Mouse (Mus musculus) forebrain, embryonic 15.5 days (tissue): ENCODE results near the gene Zfp638. TPM values are rescaled to one million over a fixed set of nuclear protein-coding genes. Genes with fewer than 3 reads are reported as not detected.
"Not testable (repeated sequence)": the region's sequence is repeated elsewhere in the genome, so short reads cannot be mapped to it uniquely, and the experiment has no call there.

ENCODE experiments used
- ATAC-seq: fragments of 200-750 bp; cut with Nextera tagmentation; replicated peaks from 2 replicates; pipeline ENCODE4 v1.8.0; 2017; ENCODE audit warnings: mild to moderate bottlenecking, moderate TSS enrichment, moderate library complexity
- H3K27ac ChIP-seq: fragments of 300-500 bp; sonication (generic); replicated peaks from 2 replicates; pipeline ENCODE4 v1.5.1; 2015; ENCODE audit warnings: mild to moderate bottlenecking, inconsistent platforms
- H3K27me3 ChIP-seq: fragments of 300-500 bp; sonication (generic); 2 replicates; pipeline ENCODE4 v1.6.1; 2015; ENCODE audit warnings: inconsistent platforms
- H3K36me3 ChIP-seq: fragments of 300-500 bp; sonication (generic); 2 replicates; pipeline ENCODE4 v1.6.1; 2015; ENCODE audit warnings: mild to moderate bottlenecking, inconsistent platforms
- H3K4me1 ChIP-seq: fragments of 300-500 bp; sonication (generic); 2 replicates; pipeline ENCODE4 v1.6.1; 2015; ENCODE audit warnings: inconsistent platforms
- H3K4me2 ChIP-seq: fragments of 300-500 bp; sonication (generic); replicated peaks from 2 replicates; pipeline ENCODE4 v1.6.1; 2015; ENCODE audit warnings: mild to moderate bottlenecking, inconsistent platforms
- H3K4me3 ChIP-seq: fragments of 300-500 bp; sonication (generic); 2 replicates; pipeline ENCODE4 v1.5.1; 2015; ENCODE audit warnings: mild to moderate bottlenecking, inconsistent platforms
- H3K9ac ChIP-seq: fragments of 300-500 bp; sonication (generic); replicated peaks from 2 replicates; pipeline ENCODE4 v1.6.1; 2015; ENCODE audit warnings: mild to moderate bottlenecking, inconsistent platforms
- H3K9me3 ChIP-seq: fragments of 300-500 bp; sonication (generic); 2 replicates; pipeline ENCODE4 v1.6.1; 2016; ENCODE audit warnings: inconsistent platforms
- WGBS: fragments of 180-500 bp; shearing (Covaris S2); methylation state at CpG from one replicate; pipeline ENCODE4 v1.1.7; 2015; ENCODE audit warnings: mixed read lengths; 5-methylcytosine and 5-hydroxymethylcytosine counted together
- polyA plus RNA-seq: library from polyadenylated mRNA; unstranded; fragments of >200 nt; fragmentation: Nextera tagmentation; extraction: Ambion mirVana; gene quantifications from 2 replicates; pipeline ENCODE4 v1.2.1, GENCODE M21; 2015

Zfp638 gene
- 88.5 and 90.8 TPM in 2 replicates for polyA plus RNA-seq

DNA sequence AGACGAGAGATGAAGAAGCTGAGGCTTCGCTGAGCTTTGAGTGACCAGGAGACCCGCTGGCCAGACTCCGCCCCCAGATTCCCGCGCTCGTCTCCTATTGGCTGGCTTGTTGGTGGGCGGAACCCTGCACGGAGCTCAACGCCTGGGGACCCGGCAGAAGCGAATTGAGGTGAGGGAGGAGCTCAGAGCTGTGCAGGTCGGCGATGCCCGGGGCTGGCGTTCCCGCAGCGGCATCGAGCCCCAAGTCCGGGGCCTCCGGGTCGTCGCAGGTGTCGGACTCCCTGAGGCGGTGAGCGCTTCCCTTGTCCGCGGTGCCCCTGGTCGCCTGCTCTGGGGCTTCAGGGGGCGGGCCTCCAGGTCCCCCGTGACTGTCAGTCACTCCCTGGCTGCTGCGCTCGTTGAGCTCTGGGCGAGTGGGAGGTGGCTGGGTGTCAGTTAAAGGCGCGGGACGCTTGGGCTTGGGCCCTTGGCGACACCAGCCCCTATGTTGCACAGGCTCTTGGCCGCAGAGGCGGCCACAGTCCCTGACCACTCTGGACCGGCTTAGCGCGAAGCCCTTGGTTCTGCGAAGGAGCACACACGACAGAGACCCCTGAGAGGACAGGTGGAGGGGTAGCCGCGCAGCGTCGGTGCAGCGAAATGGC is at the start of gene Zfp638:
Gene Zfp638, plus strand, starts transcription at position 156 of the 644 bp plus-strand sequence.
- H3K27me3 ChIP-seq = no peaks in the 10 kb centered on the region
- ATAC-seq = peak; percentile 97
- H3K4me2 ChIP-seq = peak within 1 kb of the TSS; percentile 96
- H3K36me3 ChIP-seq = no peaks in the 10 kb centered on the region
- peaks cover 13% of the 10 kb centered on the region for H3K4me1 ChIP-seq
- H3K4me3 ChIP-seq = peak within 1 kb of the TSS; percentile 77
- no peaks in the 10 kb centered on the region for H3K9me3 ChIP-seq
- under 1% methylated on average over 49 of the region's 50 CpGs for WGBS
- peak within 1 kb of the TSS; percentile 36 for H3K27ac ChIP-seq
- peak within 1 kb of the TSS; percentile 53 for H3K9ac ChIP-seq

DNA sequence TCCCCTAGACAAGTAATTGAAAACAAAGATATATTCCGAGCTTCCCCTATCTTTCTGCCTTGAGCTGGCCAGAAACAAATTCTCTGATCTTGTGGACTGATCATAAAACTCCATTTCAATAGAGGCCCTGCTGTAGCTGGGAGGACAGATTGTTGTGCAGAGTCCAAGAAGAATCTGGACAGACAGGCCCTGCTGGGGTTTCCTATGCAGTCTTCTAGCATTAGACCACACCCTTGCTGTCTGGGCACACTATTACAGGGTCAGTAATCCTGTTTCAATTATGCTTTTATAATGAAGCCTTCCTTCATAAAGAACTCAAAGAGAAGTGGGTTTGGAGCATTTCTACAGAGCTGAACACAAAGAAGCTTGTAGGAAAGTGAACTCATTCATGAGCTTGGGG is 47.9 kb upstream of the Zfp638 start:
- Histone ChIP-seq H3K4me3 (no peak overlapping the region), H3K27ac (no peak overlapping the region), H3K4me2 (no peak overlapping the region), H3K9ac (no peak overlapping the region), H3K27me3 (no peaks in the 10 kb centered on the region), H3K4me1 (peaks cover 27% of the 10 kb centered on the region), H3K9me3 (no peaks in the 10 kb centered on the region), H3K36me3 (peaks cover 18% of the 10 kb centered on the region)
- 43% methylated on average over 1 of the region's 1 CpGs for WGBS
- ATAC-seq = no peak

DNA sequence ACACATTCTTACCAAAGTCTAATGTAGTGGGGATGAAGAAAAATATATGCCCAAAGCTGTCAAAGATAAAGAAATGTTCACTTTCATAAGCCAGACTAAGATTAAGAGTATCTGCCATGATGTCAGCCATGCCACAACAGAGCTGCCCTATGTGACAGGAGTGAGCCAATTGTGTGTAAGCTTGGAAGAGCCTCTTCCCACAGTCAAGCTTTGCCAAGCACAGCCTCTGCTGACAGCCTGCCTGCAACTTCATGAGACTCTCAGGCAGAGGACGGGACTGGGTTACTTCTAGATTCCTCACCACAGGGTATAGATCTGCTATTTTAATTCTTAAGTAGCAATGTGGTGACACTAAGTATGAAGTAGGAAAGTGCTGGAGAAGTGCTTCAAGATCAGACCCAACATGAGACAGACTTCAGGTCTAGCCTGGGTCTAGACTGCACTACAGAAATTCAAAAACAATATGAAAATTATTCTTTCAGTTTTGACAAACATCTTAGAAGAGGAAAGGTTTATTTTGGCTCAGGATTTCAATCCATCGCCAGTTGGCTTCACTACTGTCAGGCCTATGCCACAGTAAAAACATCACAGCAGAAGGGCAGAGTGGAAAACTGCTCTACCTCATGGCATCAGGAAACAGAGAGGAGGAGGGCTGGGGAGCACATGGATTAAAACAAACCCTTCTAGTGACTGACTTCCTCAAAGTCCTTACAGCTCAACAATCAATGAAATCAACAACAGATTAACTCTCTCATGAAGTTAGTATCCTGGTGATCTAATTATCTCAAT is 46.0 kb upstream of the Zfp638 start:
- H3K9ac ChIP-seq = no peak overlapping the region
- 67% methylated on average over 2 of the region's 2 CpGs for WGBS
- H3K27me3 ChIP-seq = no peaks in the 10 kb centered on the region
- H3K27ac ChIP-seq = peak overlapping the region; percentile 55
- peaks cover 27% of the 10 kb centered on the region for H3K4me1 ChIP-seq
- H3K36me3 ChIP-seq = 0 out of 2 replicates have a peak, but pooled peaks cover 10% of the 10 kb centered on the region
- no peak; the same call in 1 of the 2 replicates for ATAC-seq
- H3K4me3 ChIP-seq = no peak overlapping the region
- H3K9me3 ChIP-seq = no peaks in the 10 kb centered on the region
- H3K4me2 ChIP-seq = no peak overlapping the region

GRCm38 (mm10) chr6:83821856-83822255 is 45.1 kb upstream of the Zfp638 start:
- H3K36me3 ChIP-seq = 0 out of 2 replicates have a peak, but pooled peaks cover 6% of the 10 kb centered on the region
- no peaks in the 10 kb centered on the region for H3K9me3 ChIP-seq
- H3K9ac ChIP-seq = no peak overlapping the region
- H3K4me3 ChIP-seq = no peak overlapping the region
- peaks cover 27% of the 10 kb centered on the region for H3K4me1 ChIP-seq
- ATAC-seq = no peak
- 14% methylated on average over 2 of the region's 2 CpGs for WGBS
- H3K27ac ChIP-seq = peak overlapping the region; percentile 55
- no peaks in the 10 kb centered on the region for H3K27me3 ChIP-seq
- no peak overlapping the region for H3K4me2 ChIP-seq

- Histone ChIP-seq H3K9ac (peak overlapping the region; percentile 84), H3K9me3 (no peaks in the 10 kb centered on the region), H3K4me2 (peak overlapping the region; percentile 70), H3K4me1 (peaks cover 24% of the 10 kb centered on the region), H3K36me3 (peaks cover 3% of the 10 kb centered on the region; the same call in 1 of the 2 replicates), H3K27ac (peak overlapping the region; percentile 88), H3K27me3 (no peaks in the 10 kb centered on the region), H3K4me3 (peak overlapping the region; percentile 72)
- peak; percentile 87 for ATAC-seq
- WGBS = under 1% methylated on average over 35 of the region's 35 CpGs
These were observed 35.8 kb upstream of the Zfp638 start for GRCm38 (mm10) chr6:83830941-83831605.

DNA sequence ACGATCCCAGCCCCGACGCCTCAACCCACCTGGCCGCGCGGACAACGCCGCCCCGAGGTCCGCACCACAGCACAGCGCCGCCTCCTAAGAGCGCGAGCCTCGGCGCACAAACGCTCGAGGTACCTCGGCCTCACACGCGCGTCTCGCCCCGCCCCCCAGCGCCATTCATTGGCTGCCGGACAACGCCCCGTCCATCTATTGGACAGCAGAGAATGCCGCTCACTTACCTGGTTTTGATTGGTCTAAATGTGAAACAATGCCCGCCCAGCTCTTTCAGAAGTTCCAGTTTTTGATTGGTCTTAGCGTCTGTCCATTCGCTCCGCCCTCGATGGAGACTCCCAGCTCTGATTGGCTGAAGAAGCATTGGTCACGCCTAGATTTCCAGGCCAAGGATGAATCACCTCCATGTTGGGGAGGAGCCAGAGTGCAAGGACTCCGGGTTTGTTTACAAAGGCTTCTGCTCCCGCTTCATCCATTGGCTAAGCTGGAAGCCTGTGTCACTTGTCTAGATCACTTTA is 35.2 kb upstream of the Zfp638 start, which contains the start of gene Paip2b:
Gene Paip2b, minus strand, starts transcription at position 136 of the 518 bp plus-strand sequence.
- Histone ChIP-seq H3K9ac (peak within 1 kb of the TSS; percentile 84), H3K36me3 (peaks cover 3% of the 10 kb centered on the region; the same call in 1 of the 2 replicates), H3K4me3 (peak within 1 kb of the TSS; percentile 72), H3K27ac (peak within 1 kb of the TSS; percentile 88), H3K4me1 (peaks cover 24% of the 10 kb centered on the region), H3K9me3 (no peaks in the 10 kb centered on the region), H3K4me2 (peak within 1 kb of the TSS; percentile 70), H3K27me3 (no peaks in the 10 kb centered on the region)
- ATAC-seq = peak; percentile 98
- under 1% methylated on average over 37 of the region's 37 CpGs for WGBS

DNA sequence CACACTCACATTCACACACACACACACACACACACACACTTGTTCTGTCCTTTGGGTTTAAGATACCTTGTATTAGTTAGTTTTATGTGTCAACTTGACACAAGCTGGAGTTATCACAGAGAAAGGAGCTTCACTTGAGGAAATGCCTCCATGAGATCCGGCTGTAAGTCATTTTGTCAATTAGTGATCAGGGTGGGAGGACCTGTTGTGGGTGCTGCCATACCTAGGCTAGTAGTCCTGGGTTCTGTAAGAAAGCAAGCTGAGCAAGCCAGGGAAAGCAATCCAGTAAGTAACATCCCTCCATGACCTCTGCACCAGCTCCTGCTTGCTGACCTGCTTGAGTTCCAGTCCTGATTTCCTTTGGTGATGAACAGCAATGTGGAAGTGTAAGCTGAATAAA is 34.5 kb upstream of the Zfp638 start:
- 59% methylated on average over 1 of the region's 1 CpGs for WGBS
- ATAC-seq = not testable (repeated sequence)
- peak overlapping the region; percentile 50 for H3K4me2 ChIP-seq

DNA sequence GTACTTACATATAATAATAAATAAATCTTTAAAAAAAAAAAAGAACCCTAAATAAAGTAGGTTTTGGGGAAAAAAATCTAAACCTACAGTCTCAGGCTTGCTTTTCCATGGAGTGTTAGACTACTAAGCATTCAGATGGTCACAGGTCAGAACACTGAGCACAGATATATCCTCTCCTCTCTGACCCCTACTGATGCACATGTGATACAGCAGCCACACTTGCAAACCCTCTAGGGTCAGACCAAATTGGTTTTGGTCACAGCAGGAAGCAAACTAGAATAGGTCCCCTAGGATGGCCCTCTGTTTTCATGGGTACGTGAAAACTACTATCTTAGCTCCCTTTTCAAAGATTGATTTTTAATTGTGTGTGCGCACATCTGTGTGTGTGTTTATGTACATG is 30.1 kb upstream of the Zfp638 start:
- H3K9ac ChIP-seq = no peak overlapping the region
- H3K4me3 ChIP-seq = no peak overlapping the region
- H3K27ac ChIP-seq = no peak overlapping the region
- H3K27me3 ChIP-seq = no peaks in the 10 kb centered on the region
- no peak for ATAC-seq
- no peaks in the 10 kb centered on the region for H3K36me3 ChIP-seq
- no peaks in the 10 kb centered on the region for H3K9me3 ChIP-seq
- WGBS = 81% methylated on average over 2 of the region's 2 CpGs
- peaks cover 4% of the 10 kb centered on the region; the same call in 1 of the 2 replicates for H3K4me1 ChIP-seq
- no peak overlapping the region for H3K4me2 ChIP-seq

More for the DNA sequence above, 34.5 kb upstream of the Zfp638 start:
- H3K9ac ChIP-seq, H3K36me3 ChIP-seq, H3K9me3 ChIP-seq, H3K27me3 ChIP-seq: not testable (repeated sequence)
- 0 out of 2 replicates have a peak overlapping the region, but pooled peaks have one; percentile 67 for H3K27ac ChIP-seq
- peak overlapping the region; percentile 72; the same call in 1 of the 2 replicates for H3K4me3 ChIP-seq
- H3K4me1 ChIP-seq = peaks cover 24% of the 10 kb centered on the region

GRCm38 (mm10) chr6:83838046-83838445 is 28.9 kb upstream of the Zfp638 start:
- Histone ChIP-seq H3K9me3 (no peaks in the 10 kb centered on the region), H3K4me3 (no peak overlapping the region), H3K4me1 (no peaks in the 10 kb centered on the region), H3K9ac (no peak overlapping the region), H3K36me3 (no peaks in the 10 kb centered on the region), H3K27ac (no peak overlapping the region), H3K4me2 (no peak overlapping the region), H3K27me3 (no peaks in the 10 kb centered on the region)
- no peak for ATAC-seq
- WGBS = 92% methylated on average over 2 of the region's 2 CpGs

DNA sequence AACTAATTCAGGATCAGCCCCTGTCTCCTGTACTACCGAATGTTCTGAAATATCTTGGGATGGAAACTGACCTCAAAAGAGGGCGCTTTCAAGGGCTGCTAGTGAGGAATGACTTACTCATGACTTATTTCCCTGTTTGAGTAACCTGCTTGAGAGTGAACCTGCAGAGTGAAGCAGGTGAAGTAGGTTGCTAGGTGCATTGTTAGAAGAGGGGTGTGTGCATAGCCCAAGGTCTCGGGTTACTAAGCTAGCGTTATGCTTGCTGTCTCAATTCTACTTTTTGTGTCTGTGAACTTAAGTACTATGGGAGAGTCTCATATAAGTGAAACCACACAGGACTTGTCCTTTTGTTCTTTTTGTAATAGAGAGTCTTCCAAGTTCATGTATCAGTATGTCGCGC is 26.8 kb upstream of the Zfp638 start:
- Histone ChIP-seq H3K9ac (no peak overlapping the region), H3K27me3 (no peaks in the 10 kb centered on the region), H3K4me1 (no peaks in the 10 kb centered on the region), H3K4me2 (no peak overlapping the region), H3K36me3 (no peaks in the 10 kb centered on the region), H3K9me3 (no peaks in the 10 kb centered on the region), H3K4me3 (no peak overlapping the region), H3K27ac (no peak overlapping the region)
- 87% methylated on average over 6 of the region's 6 CpGs for whole genome bisulfite sequencing
- ATAC-seq = no peak

- ATAC-seq = no peak
These were observed 22.0 kb upstream of the Zfp638 start for GRCm38 (mm10) chr6:83844913-83845312.

More at GRCm38 (mm10) chr6:83844913-83845312, 22.0 kb upstream of the Zfp638 start:
- Histone ChIP-seq H3K4me1 (no peaks in the 10 kb centered on the region), H3K9me3 (no peaks in the 10 kb centered on the region), H3K4me2 (no peak overlapping the region), H3K27me3 (no peaks in the 10 kb centered on the region), H3K4me3 (no peak overlapping the region), H3K27ac (no peak overlapping the region), H3K9ac (no peak overlapping the region), H3K36me3 (no peaks in the 10 kb centered on the region)
- WGBS = 88% methylated on average over 10 of the region's 10 CpGs
